Mouse (Mus musculus) c-Kit-negative CD71-positive TER-119-positive erythroid progenitor cells, embryonic 14.5 days (primary cell): Measurements from ENCODE around the gene Chn2.

Source experiments
- DNase-seq: peaks from one replicate; pipeline ENCODE4 v3.0.0-alpha.2; 2013; ENCODE audit warnings: low read depth, low spot score

The Chn2 gene

GRCm38 (mm10) chr6:54042142-54042541 lies 2.8 kb downstream of the Chn2 start:
- DNase-seq: no peak

- DNase-seq: no peak
Measured at GRCm38 (mm10) chr6:54043536-54043935, 4.2 kb downstream of the Chn2 start.

- no peak for DNase-seq
Measured at GRCm38 (mm10) chr6:54045748-54046721, 6.7 kb downstream of the Chn2 start.

- no peak for DNase-seq
Measured at GRCm38 (mm10) chr6:54046884-54047747, 7.8 kb downstream of the Chn2 start.

- no peak for DNase-seq
Measured at GRCm38 (mm10) chr6:54048768-54049167, 9.4 kb downstream of the Chn2 start.

- DNase-seq: no peak
Measured at GRCm38 (mm10) chr6:54051173-54051572, 11.8 kb downstream of the Chn2 start.

GRCm38 (mm10) chr6:54052124-54052523 lies 12.8 kb downstream of the Chn2 start:
- no peak for DNase-seq

GRCm38 (mm10) chr6:54052666-54053065 lies 13.3 kb downstream of the Chn2 start:
- no peak for DNase-seq

GRCm38 (mm10) chr6:54053316-54053715 lies 14.0 kb downstream of the Chn2 start:
- no peak for DNase-seq

GRCm38 (mm10) chr6:54055387-54055786 lies 16.0 kb downstream of the Chn2 start:
- no peak for DNase-seq

- DNase-seq: no peak
Measured at GRCm38 (mm10) chr6:54056548-54057532, 17.5 kb downstream of the Chn2 start.

- no peak for DNase-seq
Measured at GRCm38 (mm10) chr6:54057661-54058060, 18.3 kb downstream of the Chn2 start.

- no peak for DNase-seq
Measured at GRCm38 (mm10) chr6:54058837-54059236, 19.5 kb downstream of the Chn2 start.

- no peak for DNase-seq
Measured at GRCm38 (mm10) chr6:54060258-54060657, 20.9 kb downstream of the Chn2 start.

GRCm38 (mm10) chr6:54061375-54061774 lies 22.0 kb downstream of the Chn2 start:
- DNase-seq: no peak

GRCm38 (mm10) chr6:54063878-54064277 lies 24.5 kb downstream of the Chn2 start:
- no peak for DNase-seq

- DNase-seq: no peak
Measured at GRCm38 (mm10) chr6:54067380-54067779, 28.0 kb downstream of the Chn2 start.

GRCm38 (mm10) chr6:54068882-54069281 lies 29.5 kb downstream of the Chn2 start:
- no peak for DNase-seq

GRCm38 (mm10) chr6:54070736-54071135 lies 31.4 kb downstream of the Chn2 start:
- no peak for DNase-seq

GRCm38 (mm10) chr6:54071478-54071877 lies 32.1 kb downstream of the Chn2 start:
- DNase-seq: no peak

- DNase-seq: no peak
Measured at GRCm38 (mm10) chr6:54074454-54074853, 35.1 kb downstream of the Chn2 start.
